ENCODE assay signal across 12 mouse cellular contexts in genomic region chr15:95836646-95837434, GRCm38 (mm10). TPM values are rescaled to one million over a fixed set of nuclear protein-coding genes. Genes with fewer than 3 reads are reported as not detected.
DNase-seq lines count a peak whose midpoint lies in the region; ATAC-seq and TF ChIP-seq lines count a peak whose summit lies in the region.
"Had no signal": no experiment of that assay in that cellular context is flagged by ENCODE, and none has a peak within 500 bp of the region (broad histone marks: within the 10 kb centered on the region; RNA-seq: fewer than 3 reads in every experiment).

No protein-coding gene starts in this region.

- no peaks in the 10 kb centered on the region for H3K9me3 ChIP-seq in kidney, embryonic 15.5 days (replicated peaks)
- H3K9me3 ChIP-seq in midbrain, postnatal 0 days (ENCODE audit: low read length): no peaks in the 10 kb centered on the region
- H3K9me3 ChIP-seq in midbrain, embryonic 15.5 days: no peaks in the 10 kb centered on the region
- H3K9me3 ChIP-seq in limb, embryonic 15.5 days: no peaks in the 10 kb centered on the region
- H3K9me3 ChIP-seq: embryonic facial prominence, embryonic 12.5 days; neural tube, embryonic 13.5 days had no signal

- TF ChIP-seq CTCF in midbrain, postnatal 0 days (IDR thresholded peaks at IDR 0.05): no peak

- H3K9ac ChIP-seq in kidney, embryonic 15.5 days: no peak overlapping the region
- no peak overlapping the region for H3K9ac ChIP-seq in midbrain, postnatal 0 days (replicated peaks; ENCODE audit: low read length, poor library complexity, severe bottlenecking)
- no peak overlapping the region for H3K9ac ChIP-seq in midbrain, embryonic 15.5 days
- no peak overlapping the region for H3K9ac ChIP-seq in limb, embryonic 15.5 days
- H3K9ac ChIP-seq: embryonic facial prominence, embryonic 12.5 days; neural tube, embryonic 13.5 days had no signal

- H3K36me3 ChIP-seq in kidney, embryonic 15.5 days: no peaks in the 10 kb centered on the region
- no peaks in the 10 kb centered on the region for H3K36me3 ChIP-seq in midbrain, postnatal 0 days (ENCODE audit: insufficient read depth, low read length)
- H3K36me3 ChIP-seq in midbrain, embryonic 15.5 days (replicated peaks): no peaks in the 10 kb centered on the region
- no peaks in the 10 kb centered on the region for H3K36me3 ChIP-seq in limb, embryonic 15.5 days
- H3K36me3 ChIP-seq: embryonic facial prominence, embryonic 12.5 days; neural tube, embryonic 13.5 days had no signal

- no peak overlapping the region for H3K4me2 ChIP-seq in kidney, embryonic 15.5 days
- no peak overlapping the region for H3K4me2 ChIP-seq in midbrain, postnatal 0 days (ENCODE audit: low read depth, low read length, poor library complexity, severe bottlenecking)
- H3K4me2 ChIP-seq in midbrain, embryonic 15.5 days: no peak overlapping the region
- no peak overlapping the region for H3K4me2 ChIP-seq in limb, embryonic 15.5 days
- H3K4me2 ChIP-seq: embryonic facial prominence, embryonic 12.5 days; neural tube, embryonic 13.5 days had no signal

- WGBS in kidney, embryonic 15.5 days: 38% methylated on average over 13 of the region's 13 CpGs
- 48% methylated on average over 13 of the region's 13 CpGs for whole genome bisulfite sequencing in midbrain, postnatal 0 days
- WGBS in midbrain, embryonic 15.5 days: 48% methylated on average over 13 of the region's 13 CpGs
- WGBS in limb, embryonic 15.5 days: 33% methylated on average over 13 of the region's 13 CpGs

- DNase-seq in kidney, adult 9 months: no peak
- no peak for DNase-seq in midbrain, postnatal 0 days (ENCODE audit: low spot score)
- no peak for DNase-seq in adrenal gland, adult 18-20 months (ENCODE audit: low spot score in 2 of 2)
- DNase-seq in left cerebral cortex, postnatal 4 days: no peak
- DNase-seq: cerebellum, adult 11-12 months; thymus, postnatal 4 days had no signal

- ATAC-seq in kidney, embryonic 15.5 days (replicated peaks; ENCODE audit: low FRiP score): no peak
- no peak for ATAC-seq in midbrain, postnatal 0 days (ENCODE audit: low FRiP score)
- ATAC-seq in midbrain, embryonic 15.5 days (replicated peaks): no peak
- no peak for ATAC-seq in limb, embryonic 15.5 days (ENCODE audit: insufficient number of reproducible peaks, low FRiP score, low TSS enrichment, low read depth)
- ATAC-seq: hindbrain, postnatal 0 days had no signal

- intact Hi-C loops in left cerebral cortex, postnatal 4 days (cut with DNase I): no loop called here

- H3K27me3 ChIP-seq in kidney, embryonic 15.5 days: no peaks in the 10 kb centered on the region
- H3K27me3 ChIP-seq in midbrain, postnatal 0 days (ENCODE audit: insufficient read depth, low read length): no peaks in the 10 kb centered on the region
- no peaks in the 10 kb centered on the region for H3K27me3 ChIP-seq in midbrain, embryonic 15.5 days (replicated peaks)
- no peaks in the 10 kb centered on the region for H3K27me3 ChIP-seq in limb, embryonic 15.5 days
- H3K27me3 ChIP-seq: embryonic facial prominence, embryonic 12.5 days; neural tube, embryonic 13.5 days had no signal

- peaks cover 63% of the 10 kb centered on the region for H3K4me1 ChIP-seq in kidney, embryonic 15.5 days
- peaks cover 6% of the 10 kb centered on the region; the same call in 1 of the 2 replicates for H3K4me1 ChIP-seq in midbrain, postnatal 0 days (ENCODE audit: insufficient read depth, low read length)
- H3K4me1 ChIP-seq in midbrain, embryonic 15.5 days: 0 out of 2 replicates have a peak, but pooled peaks cover 4% of the 10 kb centered on the region
- peaks cover 37% of the 10 kb centered on the region for H3K4me1 ChIP-seq in limb, embryonic 15.5 days

- peak overlapping the region; percentile 90 for H3K27ac ChIP-seq in kidney, embryonic 15.5 days
- H3K27ac ChIP-seq in midbrain, postnatal 0 days (ENCODE audit: low read depth, low read length): 0 out of 2 replicates have a peak overlapping the region, but pooled peaks have one; percentile 1
- no peak overlapping the region for H3K27ac ChIP-seq in midbrain, embryonic 15.5 days
- H3K27ac ChIP-seq in limb, embryonic 15.5 days: peak overlapping the region; percentile 34
- H3K27ac ChIP-seq: hindbrain, postnatal 0 days; neural tube, embryonic 13.5 days had no signal

- H3K4me3 ChIP-seq in kidney, embryonic 15.5 days (replicated peaks): no peak overlapping the region
- H3K4me3 ChIP-seq in midbrain, postnatal 0 days (ENCODE audit: low read depth, low read length): no peak overlapping the region
- H3K4me3 ChIP-seq in midbrain, embryonic 15.5 days: no peak overlapping the region
- no peak overlapping the region for H3K4me3 ChIP-seq in limb, embryonic 15.5 days
- H3K4me3 ChIP-seq: embryonic facial prominence, embryonic 12.5 days; neural tube, embryonic 13.5 days had no signal

RNA-seq across cellular contexts. Expression of gene Ano6, which starts 46.2 kb away (rescaled TPM):
- polyA plus RNA-seq in kidney, embryonic 15.5 days (2015; fragmentation: Nextera tagmentation; extraction: Ambion mirVana): 54.0 and 54.5 TPM in 2 replicates
- total RNA-seq in midbrain, postnatal 0 days (2014; rRNA removed): 35.0 and 36.3 TPM in 2 replicates
- 19.0 and 19.9 TPM in 2 replicates for polyA plus RNA-seq in midbrain, postnatal 0 days (2015; fragmentation: Nextera tagmentation; extraction: Ambion mirVana)
- polyA plus RNA-seq in midbrain, embryonic 15.5 days (2015; fragmentation: Nextera tagmentation; extraction: Ambion mirVana): 26.8 and 29.7 TPM in 2 replicates
- polyA plus RNA-seq in limb, embryonic 15.5 days (2015; fragmentation: Nextera tagmentation; extraction: Ambion mirVana): 50.3 and 51.6 TPM in 2 replicates
- 10 to 100 TPM; 56.5 to 64.2 TPM for total RNA-seq in adrenal gland, adult 18-20 months (2021)
- 10 to 100 TPM; 26.9 to 27.2 TPM for total RNA-seq in left cerebral cortex, postnatal 4 days (2021)
